Mouse (Mus musculus): ENCODE data around the gene Zwint. TPM values are rescaled to one million over a fixed set of nuclear protein-coding genes. Genes with fewer than 3 reads are reported as not detected.

The Zwint gene
- polyA plus RNA-seq (2012; rRNA removed): 4.5 and 9.2 TPM in 2 replicates

DNA sequence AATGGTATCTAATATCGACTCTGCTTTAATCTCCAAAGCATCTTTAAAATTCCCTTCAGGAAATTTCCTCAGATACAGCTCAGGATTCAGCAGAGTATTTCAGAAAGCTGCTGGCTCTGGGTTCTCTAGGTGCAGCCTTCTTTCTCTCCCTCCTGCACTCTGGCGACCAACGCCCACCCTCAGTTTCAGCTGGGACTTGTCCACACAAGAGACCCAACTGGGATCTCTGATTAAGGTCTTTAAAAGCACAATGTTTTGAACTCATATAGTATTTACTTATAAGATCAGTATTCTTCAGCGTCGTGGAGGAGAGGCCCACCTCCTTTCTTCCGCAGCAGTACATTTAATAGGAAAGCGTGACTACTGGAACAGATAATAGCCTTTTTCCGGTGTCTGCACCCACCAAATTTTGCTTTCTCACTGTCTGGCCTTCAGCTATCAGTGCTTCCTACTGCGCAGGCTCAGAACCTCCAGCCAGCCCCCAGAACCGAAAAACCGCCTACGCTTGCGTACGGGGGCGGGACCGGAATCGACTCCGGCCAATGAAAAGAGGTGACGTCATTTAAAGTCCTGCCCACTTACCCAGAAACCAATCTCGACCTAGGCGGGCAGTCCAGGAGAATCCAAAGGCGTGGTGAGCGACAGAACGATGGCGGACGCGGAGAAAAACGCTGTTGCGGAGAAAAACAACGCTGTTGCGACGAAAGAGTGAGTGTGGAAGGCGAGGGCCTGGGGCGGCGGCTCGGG is at the start of gene Zwint:
Gene Zwint (plus strand): TSS at position 576 of the 747 bp plus-strand sequence.
- Histone ChIP-seq H3K36me3 (ENCODE audit: control insufficient read depth, insufficient read depth, low read length) (peaks cover 17% of the 10 kb centered on the region), H3K4me1 (ENCODE audit: control insufficient read depth, insufficient read depth, insufficient read length, low read length) (no peaks in the 10 kb centered on the region; the same call in 1 of the 2 replicates), H3K27me3 (ENCODE audit: control insufficient read depth, insufficient read depth, low read length) (no peaks in the 10 kb centered on the region), H3K4me3 (ENCODE audit: low read depth, low read length) (peak within 1 kb of the TSS; percentile 97), H3K27ac (ENCODE audit: insufficient read depth, low read depth, low read length) (peak within 1 kb of the TSS; percentile 60)
- WGBS: 2% methylated on average over 36 of the region's 36 CpGs
- TF ChIP-seq CTCF (IDR thresholded peaks at IDR 0.05; ENCODE audit: extremely low read depth, insufficient read length, insufficient replicate concordance, low read depth, low read length): no peak
- TF ChIP-seq POLR2A (IDR thresholded peaks at IDR 0.05; ENCODE audit: low read depth, low read length): peak; percentile 89

DNA sequence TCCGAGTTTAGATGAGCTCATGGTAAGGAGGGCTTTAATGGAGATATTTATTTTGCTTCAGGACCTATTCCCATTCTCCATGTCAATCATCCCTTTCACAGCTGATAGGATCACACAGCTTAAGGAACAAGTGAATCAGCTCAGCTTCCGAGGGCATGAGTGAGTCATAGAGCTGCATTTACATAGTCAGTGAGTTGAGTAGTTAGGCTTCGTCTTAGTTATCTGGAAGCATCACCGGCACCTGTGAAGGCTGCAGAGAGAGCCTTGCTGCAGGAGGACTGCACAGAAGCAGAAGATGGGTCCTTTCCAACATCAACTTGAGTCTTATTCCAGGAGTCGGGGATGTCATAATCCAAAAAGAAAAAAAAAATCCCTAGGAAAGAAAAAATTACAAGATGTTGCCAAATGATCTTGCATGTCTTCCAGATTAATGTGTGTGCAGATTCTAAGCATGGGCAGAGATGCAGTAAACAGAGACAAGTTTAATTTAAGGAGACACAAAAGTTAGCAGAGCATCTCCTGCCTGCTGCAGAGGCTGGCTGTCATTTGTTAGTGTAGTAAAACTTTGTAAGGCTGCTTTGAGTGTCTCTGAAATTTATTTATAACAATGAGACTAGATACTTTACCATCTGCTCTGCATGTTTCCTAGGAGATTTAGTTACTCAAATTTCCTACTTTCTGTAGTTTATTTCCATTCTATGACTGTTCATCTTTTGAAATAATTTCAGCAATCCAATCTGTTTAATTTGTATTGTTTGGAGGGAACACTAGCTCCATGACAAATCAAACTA is 41.3 kb upstream of the Zwint start:
- 75% methylated on average over 5 of the region's 5 CpGs for WGBS
- Histone ChIP-seq H3K4me3 (ENCODE audit: low read depth, low read length) (no peak overlapping the region), H3K27ac (ENCODE audit: insufficient read depth, low read depth, low read length) (no peak overlapping the region), H3K27me3 (ENCODE audit: control insufficient read depth, insufficient read depth, low read length) (no peaks in the 10 kb centered on the region), H3K36me3 (ENCODE audit: control insufficient read depth, insufficient read depth, low read length) (no peaks in the 10 kb centered on the region), H3K4me1 (ENCODE audit: control insufficient read depth, insufficient read depth, insufficient read length, low read length) (peaks cover 2% of the 10 kb centered on the region; the same call in 1 of the 2 replicates)
- no peak for TF ChIP-seq CTCF (IDR thresholded peaks at IDR 0.05; ENCODE audit: extremely low read depth, insufficient read length, insufficient replicate concordance, low read depth, low read length)

DNA sequence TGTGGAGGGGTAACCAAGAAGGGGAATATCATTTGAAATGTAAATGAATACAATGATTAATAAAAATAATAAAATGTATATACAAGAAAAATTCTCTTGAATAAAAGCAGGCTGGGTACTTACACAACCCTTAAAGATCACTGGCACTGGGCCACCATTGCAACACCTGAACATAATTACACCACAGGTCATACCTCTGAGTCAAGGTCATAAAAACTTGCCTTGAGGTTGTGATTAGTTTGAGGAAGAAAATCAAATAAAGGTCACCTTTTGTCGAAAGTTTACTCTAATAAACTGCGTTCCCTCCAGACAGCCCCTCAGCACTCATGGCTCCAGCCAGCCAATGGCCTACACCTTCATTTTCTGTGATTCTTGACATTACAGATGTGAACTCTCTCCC is 38.5 kb upstream of the Zwint start:
- Histone ChIP-seq H3K4me1 (ENCODE audit: control insufficient read depth, insufficient read depth, insufficient read length, low read length) (peaks cover 2% of the 10 kb centered on the region; the same call in 1 of the 2 replicates), H3K27ac (ENCODE audit: insufficient read depth, low read depth, low read length) (no peak overlapping the region), H3K4me3 (ENCODE audit: low read depth, low read length) (no peak overlapping the region), H3K36me3 (ENCODE audit: control insufficient read depth, insufficient read depth, low read length) (no peaks in the 10 kb centered on the region), H3K27me3 (ENCODE audit: control insufficient read depth, insufficient read depth, low read length) (no peaks in the 10 kb centered on the region)
- TF ChIP-seq CTCF (IDR thresholded peaks at IDR 0.05; ENCODE audit: extremely low read depth, insufficient read length, insufficient replicate concordance, low read depth, low read length) (no peak), POLR2A (IDR thresholded peaks at IDR 0.05; ENCODE audit: low read depth, low read length) (no peak)
- 31% methylated on average over 2 of the region's 2 CpGs for WGBS

DNA sequence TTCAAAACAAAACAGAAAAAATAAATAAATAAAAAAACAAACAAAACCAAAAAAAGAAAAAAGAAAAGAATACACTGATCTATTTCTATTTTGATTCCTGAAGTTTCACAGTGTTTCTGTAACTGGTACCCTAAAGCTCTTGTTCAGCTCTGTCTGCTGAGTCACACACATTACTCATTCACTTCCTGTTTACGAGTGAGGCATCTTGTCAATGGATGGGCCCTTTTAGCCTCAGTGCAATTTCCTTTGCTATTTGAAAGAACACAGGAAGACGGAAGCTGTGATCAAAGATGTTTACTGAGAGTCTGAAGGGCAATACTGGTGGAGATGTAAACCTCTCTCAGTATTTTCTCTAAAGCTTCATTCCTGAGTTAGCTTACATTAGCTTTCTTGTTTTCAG is 34.1 kb upstream of the Zwint start:
- WGBS: 39% methylated on average over 2 of the region's 2 CpGs
- Histone ChIP-seq H3K36me3 (ENCODE audit: control insufficient read depth, insufficient read depth, low read length) (no peaks in the 10 kb centered on the region), H3K4me1 (ENCODE audit: control insufficient read depth, insufficient read depth, insufficient read length, low read length) (peaks cover 2% of the 10 kb centered on the region; the same call in 1 of the 2 replicates), H3K27ac (ENCODE audit: insufficient read depth, low read depth, low read length) (no peak overlapping the region), H3K4me3 (ENCODE audit: low read depth, low read length) (no peak overlapping the region), H3K27me3 (ENCODE audit: control insufficient read depth, insufficient read depth, low read length) (no peaks in the 10 kb centered on the region)
- TF ChIP-seq CTCF (IDR thresholded peaks at IDR 0.05; ENCODE audit: extremely low read depth, insufficient read length, insufficient replicate concordance, low read depth, low read length): no peak
- no peak for TF ChIP-seq POLR2A (IDR thresholded peaks at IDR 0.05; ENCODE audit: low read depth, low read length)

DNA sequence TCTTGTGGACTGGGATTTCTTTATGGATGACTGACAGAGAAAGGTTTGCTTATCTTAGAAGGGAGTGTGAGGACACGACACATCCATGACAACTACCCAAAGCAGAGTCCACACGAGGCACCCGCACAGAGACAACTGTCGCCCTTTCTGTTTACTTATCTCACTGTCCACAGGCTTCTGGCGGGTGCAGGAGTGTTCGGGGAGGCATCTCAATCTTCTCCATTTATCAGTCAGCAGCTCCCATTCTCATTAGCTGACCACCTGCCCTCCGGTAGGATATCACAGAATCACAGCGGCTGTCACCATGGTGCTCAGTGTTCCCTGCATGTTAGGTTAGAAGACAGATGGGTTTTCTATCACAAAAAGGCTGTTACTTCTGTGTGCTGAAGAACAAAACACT is 31.1 kb upstream of the Zwint start:
- Histone ChIP-seq H3K4me1 (ENCODE audit: control insufficient read depth, insufficient read depth, insufficient read length, low read length) (no peaks in the 10 kb centered on the region), H3K36me3 (ENCODE audit: control insufficient read depth, insufficient read depth, low read length) (no peaks in the 10 kb centered on the region), H3K4me3 (ENCODE audit: low read depth, low read length) (no peak overlapping the region), H3K27ac (ENCODE audit: insufficient read depth, low read depth, low read length) (no peak overlapping the region), H3K27me3 (ENCODE audit: control insufficient read depth, insufficient read depth, low read length) (no peaks in the 10 kb centered on the region)
- TF ChIP-seq POLR2A (IDR thresholded peaks at IDR 0.05; ENCODE audit: low read depth, low read length) (no peak), CTCF (IDR thresholded peaks at IDR 0.05; ENCODE audit: extremely low read depth, insufficient read length, insufficient replicate concordance, low read depth, low read length) (no peak)
- WGBS: 40% methylated on average over 8 of the region's 8 CpGs

DNA sequence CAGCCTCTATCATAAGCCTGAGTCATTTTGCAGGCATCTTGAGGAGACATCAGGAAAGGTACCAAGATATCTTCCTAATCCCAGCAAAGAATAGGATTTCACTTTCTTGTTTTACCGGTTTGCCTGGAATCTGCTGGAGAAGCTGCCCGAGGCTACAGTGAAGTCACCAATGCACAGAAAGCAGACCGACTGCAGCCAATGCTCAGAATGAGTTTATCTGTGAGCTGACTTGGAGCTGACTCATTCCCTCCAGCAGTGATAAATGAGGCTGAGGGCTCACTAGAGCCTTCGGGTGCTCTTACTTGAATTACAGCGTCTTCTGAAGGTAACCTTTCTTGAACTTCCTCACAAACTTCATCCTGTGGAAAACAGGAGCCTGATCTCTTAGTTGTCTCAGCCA is 20.5 kb upstream of the Zwint start:
- Histone ChIP-seq H3K27ac (ENCODE audit: insufficient read depth, low read depth, low read length) (no peak overlapping the region), H3K4me3 (ENCODE audit: low read depth, low read length) (no peak overlapping the region), H3K27me3 (ENCODE audit: control insufficient read depth, insufficient read depth, low read length) (no peaks in the 10 kb centered on the region), H3K4me1 (ENCODE audit: control insufficient read depth, insufficient read depth, insufficient read length, low read length) (no peaks in the 10 kb centered on the region), H3K36me3 (ENCODE audit: control insufficient read depth, insufficient read depth, low read length) (no peaks in the 10 kb centered on the region)
- 10% methylated on average over 5 of the region's 5 CpGs for WGBS
- TF ChIP-seq POLR2A (IDR thresholded peaks at IDR 0.05; ENCODE audit: low read depth, low read length) (no peak), CTCF (IDR thresholded peaks at IDR 0.05; ENCODE audit: extremely low read depth, insufficient read length, insufficient replicate concordance, low read depth, low read length) (no peak)

DNA sequence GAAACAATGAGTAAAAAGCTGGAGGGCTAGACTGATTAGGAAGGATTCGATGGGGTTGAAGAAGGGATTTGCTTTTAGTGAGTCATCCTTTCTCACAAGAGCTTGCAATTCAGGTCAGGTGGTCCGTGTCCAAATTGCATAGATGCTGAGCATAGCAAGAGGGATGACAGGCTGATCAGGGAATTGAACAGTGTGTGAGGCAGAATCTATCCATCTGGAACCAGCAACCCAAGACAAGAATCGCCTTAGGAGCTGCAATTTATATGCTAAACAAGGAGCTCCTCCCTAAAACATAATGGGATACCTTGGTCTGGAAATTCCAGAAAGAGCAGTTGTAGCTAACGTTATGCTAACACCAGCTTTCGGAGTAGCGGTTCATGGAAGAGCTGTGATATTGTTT is 3.8 kb upstream of the Zwint start:
- no peaks in the 10 kb centered on the region; the same call in 1 of the 2 replicates for H3K4me1 ChIP-seq (ENCODE audit: control insufficient read depth, insufficient read depth, insufficient read length, low read length)
- no peak overlapping the region for H3K4me3 ChIP-seq (ENCODE audit: low read depth, low read length)
- no peak for TF ChIP-seq POLR2A (IDR thresholded peaks at IDR 0.05; ENCODE audit: low read depth, low read length)
- H3K36me3 ChIP-seq (ENCODE audit: control insufficient read depth, insufficient read depth, low read length): no peaks in the 10 kb centered on the region
- WGBS: 71% methylated on average over 6 of the region's 6 CpGs
- H3K27ac ChIP-seq (ENCODE audit: insufficient read depth, low read depth, low read length): no peak overlapping the region
- no peaks in the 10 kb centered on the region; the same call in 1 of the 2 replicates for H3K27me3 ChIP-seq (ENCODE audit: control insufficient read depth, insufficient read depth, low read length)

Data from small intestine, adult 2 months (tissue).